17 mouse cellular contexts compared by ENCODE assay signal in genomic region chr4:116088510-116089249, GRCm38 (mm10). TPM values are rescaled to one million over a fixed set of nuclear protein-coding genes. Genes with fewer than 3 reads are reported as not detected.
DNase-seq lines count a peak whose midpoint lies in the region; ATAC-seq and TF ChIP-seq lines count a peak whose summit lies in the region.
"Had no signal": no experiment of that assay in that cellular context is flagged by ENCODE, and none has a peak within 500 bp of the region (broad histone marks: within the 10 kb centered on the region; RNA-seq: fewer than 3 reads in every experiment).

No protein-coding gene starts in this region.

- no peaks in the 10 kb centered on the region for H3K4me1 ChIP-seq in heart, embryonic 11.5 days (ENCODE audit: control insufficient read depth, insufficient read depth, low read length)
- H3K4me1 ChIP-seq: heart, embryonic 12.5 days; limb, embryonic 15.5 days; lung, embryonic 15.5 days; neural tube, embryonic 12.5 days had no signal

- no peak overlapping the region for H3K4me2 ChIP-seq in heart, embryonic 11.5 days
- H3K4me2 ChIP-seq: heart, embryonic 12.5 days; limb, embryonic 15.5 days; lung, embryonic 15.5 days; neural tube, embryonic 12.5 days had no signal

- ATAC-seq in heart, embryonic 11.5 days (replicated peaks; ENCODE audit: insufficient number of reproducible peaks, low FRiP score, low TSS enrichment) = no peak
- ATAC-seq: inflammation-experienced regulatory T-cells, adult 6 months; Patski had no signal

- no peak overlapping the region for H3K4me3 ChIP-seq in heart, embryonic 11.5 days (ENCODE audit: low read depth, low read length)
- H3K4me3 ChIP-seq in layer of hippocampus, adult 2 months = no peak overlapping the region
- H3K4me3 ChIP-seq: heart, embryonic 12.5 days; limb, embryonic 15.5 days; lung, embryonic 15.5 days; neural tube, embryonic 12.5 days had no signal

- H3K27me3 ChIP-seq in heart, embryonic 11.5 days (ENCODE audit: control insufficient read depth, insufficient read depth, low read length) = no peaks in the 10 kb centered on the region
- H3K27me3 ChIP-seq: heart, embryonic 12.5 days; limb, embryonic 15.5 days; lung, embryonic 15.5 days; neural tube, embryonic 12.5 days; Patski had no signal

- no peak for TF ChIP-seq CTCF in layer of hippocampus, adult 2 months (conservative IDR thresholded peaks at IDR 0.05)

- peaks cover 38% of the 10 kb centered on the region for H3K36me3 ChIP-seq in heart, embryonic 11.5 days (ENCODE audit: control insufficient read depth, insufficient read depth, low read length)

- no peak overlapping the region for H3K9ac ChIP-seq in heart, embryonic 11.5 days (ENCODE audit: low read depth, low read length)
- H3K9ac ChIP-seq: heart, embryonic 12.5 days; limb, embryonic 15.5 days; lung, embryonic 15.5 days; neural tube, embryonic 12.5 days had no signal

- peak; percentile 13 for DNase-seq in cerebellum, adult 11-12 months
- no peak for DNase-seq in cerebellum, postnatal 36 days
- peak; percentile 84 for DNase-seq in heart, adult 11 months
- peak; percentile 38 for DNase-seq in right cerebral cortex, adult 18-20 months
- no peak for DNase-seq in right cerebral cortex, postnatal 36 days (ENCODE audit: low spot score in 2 of 2)
- peak; percentile 9 for DNase-seq in thymus, postnatal 25 days
- DNase-seq in layer of hippocampus, adult 2 months (ENCODE audit: low spot score in 2 of 2) = no peak
- DNase-seq: kidney, adult 9 months; kidney, postnatal 4 days; midbrain, embryonic 14.5 days had no signal

- H3K27ac ChIP-seq in heart, embryonic 11.5 days (ENCODE audit: low read depth, low read length) = no peak overlapping the region
- H3K27ac ChIP-seq in layer of hippocampus, adult 2 months = no peak overlapping the region; the same call in 1 of the 2 replicates
- H3K27ac ChIP-seq: limb, embryonic 15.5 days; lung, embryonic 15.5 days; neural tube, embryonic 12.5 days had no signal

- H3K9me3 ChIP-seq in heart, embryonic 11.5 days (replicated peaks; ENCODE audit: control insufficient read depth, low read length) = no peaks in the 10 kb centered on the region
- H3K9me3 ChIP-seq: heart, embryonic 12.5 days; limb, embryonic 15.5 days; lung, embryonic 15.5 days; neural tube, embryonic 12.5 days had no signal

- WGBS in heart, embryonic 11.5 days (ENCODE audit: insufficient replicate concordance) = 89% methylated on average over 23 of the region's 23 CpGs

RNA-seq across cellular contexts. Expression of gene Lrrc41, which starts 13.6 kb away (rescaled TPM):
- 61.0 and 61.3 TPM in 2 replicates for polyA plus RNA-seq in heart, embryonic 11.5 days (2014; fragmentation: Nextera tagmentation; extraction: Ambion mirVana)
- total RNA-seq in layer of hippocampus, adult 2 months (2021) = 10 to 100 TPM; 42.8 to 46.4 TPM

RNA-seq across cellular contexts. Expression of gene Uqcrh, which starts 13.8 kb away (rescaled TPM):
- 941 and 954 TPM in 2 replicates for polyA plus RNA-seq in heart, embryonic 11.5 days (2014; fragmentation: Nextera tagmentation; extraction: Ambion mirVana)
- 100 to 1,000 TPM; 361 to 383 TPM for total RNA-seq in layer of hippocampus, adult 2 months (2021)

RNA-seq across cellular contexts. Expression of gene Rad54l, which starts 34.8 kb away (rescaled TPM):
- 24.3 and 29.1 TPM in 2 replicates for polyA plus RNA-seq in heart, embryonic 11.5 days (2014; fragmentation: Nextera tagmentation; extraction: Ambion mirVana)
- total RNA-seq in layer of hippocampus, adult 2 months (2021) = under 1 TPM; 0.64 to 0.91 TPM

RNA-seq across cellular contexts. Expression of gene Pomgnt1, which starts 35.0 kb away (rescaled TPM):
- polyA plus RNA-seq in heart, embryonic 11.5 days (2014; fragmentation: Nextera tagmentation; extraction: Ambion mirVana) = 57.9 and 62.2 TPM in 2 replicates
- total RNA-seq in layer of hippocampus, adult 2 months (2021) = 10 to 100 TPM; 69.2 to 77.9 TPM

RNA-seq across cellular contexts. Expression of gene Nsun4, which starts 35.0 kb away (rescaled TPM):
- polyA plus RNA-seq in heart, embryonic 11.5 days (2014; fragmentation: Nextera tagmentation; extraction: Ambion mirVana) = 25.9 and 27.8 TPM in 2 replicates
- total RNA-seq in layer of hippocampus, adult 2 months (2021) = 10 to 100 TPM in 1 of 2 experiments, 1 to 10 TPM in 1; 9.9 to 10.0 TPM

Comparison
In these comparisons a context has a peak if more than half of its experiments do, and no peak if none do; other contexts are left out.
1. DNase-seq: peak in cerebellum, adult 11-12 months (single experiment), heart, adult 11 months (single experiment), right cerebral cortex, adult 18-20 months (single experiment) and thymus, postnatal 25 days (single experiment); none in cerebellum, postnatal 36 days (0 of 2), right cerebral cortex, postnatal 36 days (0 of 2) and layer of hippocampus, adult 2 months (0 of 2).